Mouse (Mus musculus) liver, postnatal 0 days (tissue): Measurements from ENCODE around the gene Lamc1. TPM values are rescaled to one million over a fixed set of nuclear protein-coding genes. Genes with fewer than 3 reads are reported as not detected.
"Not testable (repeated sequence)": the region's sequence is repeated elsewhere in the genome, so short reads cannot be mapped to it uniquely, and the experiment has no call there.

ENCODE experiments used
- ATAC-seq: fragments of 200-750 bp; cut with Nextera tagmentation; 2 replicates; pipeline ENCODE4 v1.8.0; 2017; ENCODE audit warnings: mild to moderate bottlenecking, moderate library complexity
- DNase-seq: peaks from one replicate; pipeline ENCODE4 v3.0.0-alpha.2; 2016
- H3K27ac ChIP-seq: fragments of 300-500 bp; sonication (generic); 2 replicates; pipeline ENCODE4 v1.5.1; 2014; ENCODE audit warnings: antibody characterized with exemption, moderate library complexity, mild to moderate bottlenecking, low read depth
- H3K27me3 ChIP-seq: fragments of 300-500 bp; sonication (generic); 2 replicates; pipeline ENCODE4 v1.6.1; 2014; ENCODE audit warnings: low read length, control low read depth, mixed read lengths; ENCODE audit not compliant: insufficient read depth
- H3K36me3 ChIP-seq: fragments of 300-500 bp; sonication (generic); replicated peaks from 2 replicates; pipeline ENCODE4 v1.6.1; 2014; ENCODE audit warnings: mild to moderate bottlenecking, control low read depth, low read length, moderate library complexity, mixed read lengths; ENCODE audit not compliant: insufficient read depth
- H3K4me1 ChIP-seq: fragments of 300-500 bp; sonication (generic); 2 replicates; pipeline ENCODE4 v1.6.1; 2014; ENCODE audit warnings: antibody characterized with exemption, mild to moderate bottlenecking, control low read depth; ENCODE audit not compliant: insufficient read depth
- H3K4me2 ChIP-seq: fragments of 300-500 bp; sonication (generic); 2 replicates; pipeline ENCODE4 v1.6.1; 2014; ENCODE audit warnings: low read depth, mild to moderate bottlenecking, low read length, moderate library complexity, mixed read lengths
- H3K4me3 ChIP-seq: fragments of 300-500 bp; sonication (generic); 2 replicates; pipeline ENCODE4 v1.5.1; 2014; ENCODE audit warnings: low read depth, low read length
- H3K9ac ChIP-seq: fragments of 300-500 bp; sonication (generic); replicated peaks from 2 replicates; pipeline ENCODE4 v1.6.1; 2014; ENCODE audit warnings: mild to moderate bottlenecking, moderate library complexity
- H3K9me3 ChIP-seq: fragments of 300-500 bp; sonication (generic); 2 replicates; pipeline ENCODE4 v1.6.1; 2016; ENCODE audit warnings: mild to moderate bottlenecking, control low read depth, low read length, mixed read lengths
- CTCF ChIP-seq: sonication (generic); IDR thresholded peaks from 2 replicates; pipeline ENCODE4 v1.5.1; 2016; ENCODE audit warnings: antibody characterized with exemption, low read depth
- EP300 ChIP-seq: IDR thresholded peaks from 2 replicates; pipeline ENCODE4 v1.6.1; 2016; ENCODE audit warnings: antibody characterized with exemption, low read depth, mild to moderate bottlenecking
- WGBS: fragments of 180-500 bp; shearing (Covaris S2); extraction: QIAGEN DNeasy Blood & Tissue Kit; methylation state at CpG from one replicate; pipeline ENCODE4 v1.1.7; 2014; ENCODE audit not compliant: insufficient replicate concordance; 5-methylcytosine and 5-hydroxymethylcytosine counted together
- polyA plus RNA-seq: library from polyadenylated mRNA; unstranded; fragments of >200 nt; fragmentation: Nextera tagmentation; extraction: Ambion mirVana; gene quantifications from 2 replicates; pipeline ENCODE4 v1.2.1, GENCODE M21; 2015

The Lamc1 gene
- polyA plus RNA-seq, 1 experiment from 2014 or later = 11.5 TPM

- Histone ChIP-seq H3K27me3 (no peaks in the 10 kb centered on the region), H3K9ac (no peak overlapping the region), H3K4me2 (no peak overlapping the region), H3K4me3 (no peak overlapping the region), H3K36me3 (no peaks in the 10 kb centered on the region), H3K9me3 (no peaks in the 10 kb centered on the region), H3K4me1 (0 out of 2 replicates have a peak, but pooled peaks cover 4% of the 10 kb centered on the region), H3K27ac (no peak overlapping the region)
- peak; percentile 11 for DNase-seq
- no peak for TF ChIP-seq EP300
- TF ChIP-seq CTCF = no peak
- ATAC-seq = no peak
- 48% methylated on average over 18 of the region's 18 CpGs for WGBS
Observed at GRCm38 (mm10) chr1:153353736-153354430, 21.3 kb upstream of the Lamc1 start.

GRCm38 (mm10) chr1:153351034-153351433 lies 18.4 kb upstream of the Lamc1 start:
- H3K9ac ChIP-seq = no peak overlapping the region
- H3K9me3 ChIP-seq = no peaks in the 10 kb centered on the region
- H3K4me2 ChIP-seq = no peak overlapping the region
- no peak overlapping the region for H3K27ac ChIP-seq
- 44% methylated on average over 4 of the region's 4 CpGs for WGBS
- no peaks in the 10 kb centered on the region for H3K36me3 ChIP-seq
- TF ChIP-seq EP300 (peak; percentile 71), CTCF (no peak)
- no peak overlapping the region for H3K4me3 ChIP-seq
- H3K4me1 ChIP-seq = 0 out of 2 replicates have a peak, but pooled peaks cover 4% of the 10 kb centered on the region
- peak; percentile 49; the same call in 1 of the 2 replicates for ATAC-seq
- DNase-seq = peak; percentile 15
- no peaks in the 10 kb centered on the region for H3K27me3 ChIP-seq

- ATAC-seq = no peak
- no peak for DNase-seq
- Histone ChIP-seq H3K4me1 (no peaks in the 10 kb centered on the region), H3K4me3 (no peak overlapping the region), H3K36me3 (no peaks in the 10 kb centered on the region), H3K27ac (no peak overlapping the region), H3K4me2 (no peak overlapping the region), H3K9me3 (no peaks in the 10 kb centered on the region), H3K27me3 (no peaks in the 10 kb centered on the region), H3K9ac (no peak overlapping the region)
- WGBS = 64% methylated on average over 3 of the region's 3 CpGs
- TF ChIP-seq EP300 (no peak), CTCF (no peak)
Observed at GRCm38 (mm10) chr1:153347726-153348125, 15.1 kb upstream of the Lamc1 start.

GRCm38 (mm10) chr1:153347040-153347439 lies 14.5 kb upstream of the Lamc1 start:
- no peaks in the 10 kb centered on the region for H3K27me3 ChIP-seq
- 84% methylated on average over 2 of the region's 2 CpGs for WGBS

GRCm38 (mm10) chr1:153345699-153346291 lies 13.2 kb upstream of the Lamc1 start:
- Histone ChIP-seq H3K4me2 (no peak overlapping the region), H3K4me3 (no peak overlapping the region)
- WGBS = 70% methylated on average over 16 of the region's 16 CpGs

More at GRCm38 (mm10) chr1:153347040-153347439, 14.5 kb upstream of the Lamc1 start:
- ATAC-seq = no peak
- DNase-seq = no peak
- TF ChIP-seq CTCF (no peak), EP300 (no peak)
- Histone ChIP-seq H3K4me1 (no peaks in the 10 kb centered on the region), H3K36me3 (no peaks in the 10 kb centered on the region), H3K9ac (no peak overlapping the region), H3K27ac (no peak overlapping the region), H3K4me2 (no peak overlapping the region), H3K9me3 (no peaks in the 10 kb centered on the region), H3K4me3 (no peak overlapping the region)

GRCm38 (mm10) chr1:153345002-153345401 lies 12.4 kb upstream of the Lamc1 start:
- ATAC-seq = no peak
- Histone ChIP-seq H3K27me3 (no peaks in the 10 kb centered on the region), H3K4me2 (no peak overlapping the region), H3K27ac (no peak overlapping the region), H3K9ac (no peak overlapping the region), H3K9me3 (no peaks in the 10 kb centered on the region), H3K4me1 (no peaks in the 10 kb centered on the region), H3K36me3 (no peaks in the 10 kb centered on the region), H3K4me3 (no peak overlapping the region)
- TF ChIP-seq CTCF (no peak), EP300 (no peak)
- no peak for DNase-seq
- 64% methylated on average over 2 of the region's 2 CpGs for WGBS

More at GRCm38 (mm10) chr1:153345699-153346291, 13.2 kb upstream of the Lamc1 start:
- DNase-seq = no peak
- H3K4me1 ChIP-seq = no peaks in the 10 kb centered on the region
- no peaks in the 10 kb centered on the region for H3K27me3 ChIP-seq
- ATAC-seq = no peak
- H3K36me3 ChIP-seq = no peaks in the 10 kb centered on the region
- no peak for TF ChIP-seq EP300
- no peak for TF ChIP-seq CTCF
- H3K9me3 ChIP-seq = no peaks in the 10 kb centered on the region
- H3K27ac ChIP-seq = no peak overlapping the region
- no peak overlapping the region for H3K9ac ChIP-seq

- 83% methylated on average over 10 of the region's 10 CpGs for WGBS
- not testable (repeated sequence) for H3K36me3 ChIP-seq, H3K4me2 ChIP-seq, H3K27me3 ChIP-seq, DNase-seq, ATAC-seq, H3K4me1 ChIP-seq, H3K27ac ChIP-seq, H3K9ac ChIP-seq, H3K9me3 ChIP-seq, H3K4me3 ChIP-seq
Observed at GRCm38 (mm10) chr1:153335451-153335850, 2.9 kb upstream of the Lamc1 start.
